Mouse (Mus musculus) bone marrow macrophage, adult 2 months (primary cell): ENCODE results near the gene Epha5.

ENCODE experiments used
- CTCF ChIP-seq: IDR thresholded peaks from 2 replicates; pipeline ENCODE4 v1.5.1; 2012; ENCODE audit warnings: low read depth, mild to moderate bottlenecking, low read length, moderate library complexity
- POLR2A ChIP-seq: IDR thresholded peaks from 2 replicates; pipeline ENCODE4 v1.6.1; 2012; ENCODE audit warnings: mild to moderate bottlenecking, low read depth, low read length, borderline replicate concordance

DNA sequence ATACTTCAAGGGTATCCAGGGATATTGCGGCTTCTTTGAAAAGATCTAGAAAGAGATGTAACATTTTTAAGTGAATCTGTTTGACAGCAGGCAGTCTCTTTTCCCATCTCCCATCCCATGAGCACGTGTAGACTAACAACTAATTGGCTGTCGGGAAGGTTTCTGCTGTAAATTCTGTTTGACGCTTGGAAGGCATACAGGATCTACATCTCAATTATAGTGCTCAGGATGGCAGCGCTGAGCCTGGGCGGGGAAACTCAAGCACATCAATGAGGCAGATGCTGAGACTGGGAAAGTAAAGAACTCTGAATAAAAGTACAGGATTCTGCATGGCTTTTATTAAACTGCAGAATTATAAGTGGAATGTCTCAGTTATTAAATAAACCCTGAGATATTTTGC lies 335.9 kb downstream of the Epha5 start:
- TF ChIP-seq POLR2A (no peak), CTCF (no peak)
